Mouse (Mus musculus) stomach, embryonic 14.5 days (tissue): Measurements from ENCODE around the gene Tnfsf4. TPM values are rescaled to one million over a fixed set of nuclear protein-coding genes. Genes with fewer than 3 reads are reported as not detected.

Experiments used
- polyA plus RNA-seq: library from polyadenylated mRNA; unstranded; fragments of >200 nt; fragmentation: Nextera tagmentation; extraction: Ambion mirVana; gene quantifications from 2 replicates; pipeline ENCODE4 v1.2.1, GENCODE M21; 2014

The Tnfsf4 gene
- polyA plus RNA-seq, 1 experiment from 2014 or later, result not detected

Other genes starting within 250 kb of the Tnfsf4 start
- gene Tex50, start 236.1 kb upstream of the Tnfsf4 start, polyA plus RNA-seq, result not detected in 2 replicates
- gene Prdx6, start 144.2 kb upstream of the Tnfsf4 start, polyA plus RNA-seq, result 396 and 432 TPM in 2 replicates
- 0.12 TPM in 1 of 2 replicates, not detected in the other for gene Tnfsf18, start 99.2 kb downstream of the Tnfsf4 start, polyA plus RNA-seq